Mouse (Mus musculus): Measurements from ENCODE around the gene Polr2l. TPM values are rescaled to one million over a fixed set of nuclear protein-coding genes. Genes with fewer than 3 reads are reported as not detected.

Polr2l gene
- polyA plus RNA-seq, 1 experiment from 2014 or later: 57.1 TPM

- WGBS: 9% methylated on average over 10 of the region's 10 CpGs
- no peaks in the 10 kb centered on the region for H3K9me3 ChIP-seq (ENCODE audit: control insufficient read depth, low read length)
- peak; percentile 38 for ATAC-seq
- H3K27me3 ChIP-seq (replicated peaks; ENCODE audit: control insufficient read depth, insufficient read depth, low read length): peaks cover 18% of the 10 kb centered on the region; the same call in 1 of the 2 replicates
- peak overlapping the region; percentile 55 for H3K4me3 ChIP-seq (ENCODE audit: low read length)
- H3K4me1 ChIP-seq (ENCODE audit: control insufficient read depth, insufficient read depth, low read length): peaks cover 45% of the 10 kb centered on the region
- H3K27ac ChIP-seq (ENCODE audit: low read length): no peak overlapping the region
- peak overlapping the region; percentile 97 for H3K4me2 ChIP-seq (ENCODE audit: low read depth, low read length)
- 0 out of 2 replicates have a peak overlapping the region, but pooled peaks have one; percentile 19 for H3K9ac ChIP-seq (ENCODE audit: low read depth, low read length)
- H3K36me3 ChIP-seq (ENCODE audit: control insufficient read depth, insufficient read depth, low read length): no peaks in the 10 kb centered on the region
Observed at GRCm38 (mm10) chr7:141480842-141481497, 6.0 kb upstream of the Polr2l start.

- 0 out of 2 replicates have a peak overlapping the region, but pooled peaks have one; percentile 1 for H3K4me2 ChIP-seq (ENCODE audit: low read depth, low read length)
- ATAC-seq: no peak
- no peaks in the 10 kb centered on the region for H3K36me3 ChIP-seq (ENCODE audit: control insufficient read depth, insufficient read depth, low read length)
- H3K9ac ChIP-seq (ENCODE audit: low read depth, low read length): peak overlapping the region; percentile 61; the same call in 1 of the 2 replicates
- WGBS: 55% methylated on average over 5 of the region's 5 CpGs
- no peaks in the 10 kb centered on the region for H3K9me3 ChIP-seq (ENCODE audit: control insufficient read depth, low read length)
- H3K27me3 ChIP-seq (replicated peaks; ENCODE audit: control insufficient read depth, insufficient read depth, low read length): peaks cover 18% of the 10 kb centered on the region; the same call in 1 of the 2 replicates
- H3K27ac ChIP-seq (ENCODE audit: low read length): peak overlapping the region; percentile 97
- peaks cover 59% of the 10 kb centered on the region for H3K4me1 ChIP-seq (ENCODE audit: control insufficient read depth, insufficient read depth, low read length)
- no peak overlapping the region for H3K4me3 ChIP-seq (ENCODE audit: low read length)
Observed at GRCm38 (mm10) chr7:141478270-141478748, 3.4 kb upstream of the Polr2l start.

GRCm38 (mm10) chr7:141477578-141478269 lies 2.8 kb upstream of the Polr2l start:
- no peak for ATAC-seq
- 36% methylated on average over 4 of the region's 4 CpGs for WGBS
- no peaks in the 10 kb centered on the region for H3K36me3 ChIP-seq (ENCODE audit: control insufficient read depth, insufficient read depth, low read length)
- H3K4me1 ChIP-seq (ENCODE audit: control insufficient read depth, insufficient read depth, low read length): peaks cover 59% of the 10 kb centered on the region
- peak overlapping the region; percentile 93 for H3K4me2 ChIP-seq (ENCODE audit: low read depth, low read length)
- H3K9me3 ChIP-seq (ENCODE audit: control insufficient read depth, low read length): no peaks in the 10 kb centered on the region
- peak overlapping the region; percentile 97 for H3K27ac ChIP-seq (ENCODE audit: low read length)
- peak overlapping the region; percentile 61 for H3K9ac ChIP-seq (ENCODE audit: low read depth, low read length)
- H3K27me3 ChIP-seq (replicated peaks; ENCODE audit: control insufficient read depth, insufficient read depth, low read length): peaks cover 16% of the 10 kb centered on the region; the same call in 1 of the 2 replicates
- peak overlapping the region; percentile 88; the same call in 1 of the 2 replicates for H3K4me3 ChIP-seq (ENCODE audit: low read length)

GRCm38 (mm10) chr7:141476981-141477370 lies 2.0 kb upstream of the Polr2l start:
- no peak for ATAC-seq
- Histone ChIP-seq H3K27ac (ENCODE audit: low read length) (peak overlapping the region; percentile 97), H3K4me3 (ENCODE audit: low read length) (peak overlapping the region; percentile 88), H3K9ac (ENCODE audit: low read depth, low read length) (peak overlapping the region; percentile 61), H3K27me3 (replicated peaks; ENCODE audit: control insufficient read depth, insufficient read depth, low read length) (peaks cover 8% of the 10 kb centered on the region; the same call in 1 of the 2 replicates), H3K36me3 (ENCODE audit: control insufficient read depth, insufficient read depth, low read length) (no peaks in the 10 kb centered on the region), H3K4me1 (ENCODE audit: control insufficient read depth, insufficient read depth, low read length) (peaks cover 51% of the 10 kb centered on the region), H3K4me2 (ENCODE audit: low read depth, low read length) (peak overlapping the region; percentile 93), H3K9me3 (ENCODE audit: control insufficient read depth, low read length) (no peaks in the 10 kb centered on the region)
- 24% methylated on average over 7 of the region's 7 CpGs for WGBS

GRCm38 (mm10) chr7:141476226-141476980 lies 1.5 kb upstream of the Polr2l start:
- peak; percentile 70 for ATAC-seq
- peak overlapping the region; percentile 93 for H3K4me2 ChIP-seq (ENCODE audit: low read depth, low read length)
- H3K27ac ChIP-seq (ENCODE audit: low read length): peak overlapping the region; percentile 97
- H3K27me3 ChIP-seq (replicated peaks; ENCODE audit: control insufficient read depth, insufficient read depth, low read length): peaks cover 4% of the 10 kb centered on the region; the same call in 1 of the 2 replicates
- H3K36me3 ChIP-seq (ENCODE audit: control insufficient read depth, insufficient read depth, low read length): no peaks in the 10 kb centered on the region
- H3K9me3 ChIP-seq (ENCODE audit: control insufficient read depth, low read length): no peaks in the 10 kb centered on the region
- peak overlapping the region; percentile 90 for H3K9ac ChIP-seq (ENCODE audit: low read depth, low read length)
- H3K4me1 ChIP-seq (ENCODE audit: control insufficient read depth, insufficient read depth, low read length): peaks cover 46% of the 10 kb centered on the region
- peak overlapping the region; percentile 88 for H3K4me3 ChIP-seq (ENCODE audit: low read length)
- 1% methylated on average over 17 of the region's 17 CpGs for WGBS

- 0 out of 2 replicates have a peak, but pooled peaks have one; percentile 1 for ATAC-seq
- Histone ChIP-seq H3K4me2 (ENCODE audit: low read depth, low read length) (peak overlapping the region; percentile 93), H3K27ac (ENCODE audit: low read length) (peak overlapping the region; percentile 97), H3K4me1 (ENCODE audit: control insufficient read depth, insufficient read depth, low read length) (peaks cover 40% of the 10 kb centered on the region), H3K9me3 (ENCODE audit: control insufficient read depth, low read length) (no peaks in the 10 kb centered on the region), H3K4me3 (ENCODE audit: low read length) (peak overlapping the region; percentile 88), H3K36me3 (ENCODE audit: control insufficient read depth, insufficient read depth, low read length) (0 out of 2 replicates have a peak, but pooled peaks cover 2% of the 10 kb centered on the region), H3K9ac (ENCODE audit: low read depth, low read length) (peak overlapping the region; percentile 90), H3K27me3 (replicated peaks; ENCODE audit: control insufficient read depth, insufficient read depth, low read length) (no peaks in the 10 kb centered on the region)
- WGBS: 2% methylated on average over 12 of the region's 12 CpGs
Observed at GRCm38 (mm10) chr7:141475805-141476158, 850 bp upstream of the Polr2l start.

GRCm38 (mm10) chr7:141474160-141474559 lies 772 bp downstream of the Polr2l start:
- no peak for ATAC-seq
- H3K4me3 ChIP-seq (ENCODE audit: low read length): peak overlapping the region; percentile 88
- peaks cover 45% of the 10 kb centered on the region for H3K4me1 ChIP-seq (ENCODE audit: control insufficient read depth, insufficient read depth, low read length)
- H3K9me3 ChIP-seq (ENCODE audit: control insufficient read depth, low read length): no peaks in the 10 kb centered on the region
- no peaks in the 10 kb centered on the region for H3K27me3 ChIP-seq (replicated peaks; ENCODE audit: control insufficient read depth, insufficient read depth, low read length)
- peak overlapping the region; percentile 90 for H3K9ac ChIP-seq (ENCODE audit: low read depth, low read length)
- no peak overlapping the region for H3K27ac ChIP-seq (ENCODE audit: low read length)
- WGBS: 7% methylated on average over 5 of the region's 5 CpGs
- H3K36me3 ChIP-seq (ENCODE audit: control insufficient read depth, insufficient read depth, low read length): peaks cover 7% of the 10 kb centered on the region; the same call in 1 of the 2 replicates
- peak overlapping the region; percentile 93 for H3K4me2 ChIP-seq (ENCODE audit: low read depth, low read length)

- H3K27me3 ChIP-seq (replicated peaks; ENCODE audit: control insufficient read depth, insufficient read depth, low read length): no peaks in the 10 kb centered on the region
- H3K27ac ChIP-seq (ENCODE audit: low read length): no peak overlapping the region
- no peak for ATAC-seq
- H3K4me3 ChIP-seq (ENCODE audit: low read length): no peak overlapping the region
- no peak overlapping the region for H3K9ac ChIP-seq (ENCODE audit: low read depth, low read length)
- no peaks in the 10 kb centered on the region for H3K9me3 ChIP-seq (ENCODE audit: control insufficient read depth, low read length)
- 87% methylated on average over 6 of the region's 6 CpGs for whole genome bisulfite sequencing
- peaks cover 7% of the 10 kb centered on the region; the same call in 1 of the 2 replicates for H3K36me3 ChIP-seq (ENCODE audit: control insufficient read depth, insufficient read depth, low read length)
- H3K4me1 ChIP-seq (ENCODE audit: control insufficient read depth, insufficient read depth, low read length): peaks cover 48% of the 10 kb centered on the region
- H3K4me2 ChIP-seq (ENCODE audit: low read depth, low read length): no peak overlapping the region
Observed at GRCm38 (mm10) chr7:141472763-141473162, 2.2 kb downstream of the Polr2l start.

- Histone ChIP-seq H3K36me3 (ENCODE audit: control insufficient read depth, insufficient read depth, low read length) (peaks cover 7% of the 10 kb centered on the region; the same call in 1 of the 2 replicates), H3K27me3 (replicated peaks; ENCODE audit: control insufficient read depth, insufficient read depth, low read length) (no peaks in the 10 kb centered on the region), H3K4me3 (ENCODE audit: low read length) (no peak overlapping the region), H3K4me1 (ENCODE audit: control insufficient read depth, insufficient read depth, low read length) (peaks cover 43% of the 10 kb centered on the region), H3K9me3 (ENCODE audit: control insufficient read depth, low read length) (no peaks in the 10 kb centered on the region), H3K4me2 (ENCODE audit: low read depth, low read length) (no peak overlapping the region), H3K9ac (ENCODE audit: low read depth, low read length) (no peak overlapping the region), H3K27ac (ENCODE audit: low read length) (no peak overlapping the region)
- ATAC-seq: no peak
- 71% methylated on average over 6 of the region's 6 CpGs for WGBS
Observed at GRCm38 (mm10) chr7:141472226-141472625, 2.7 kb downstream of the Polr2l start.
